Comparison of ENCODE assay signal across 8 mouse cellular contexts in genomic region chr6:8948471-8949411, GRCm38 (mm10). TPM values are rescaled to one million over a fixed set of nuclear protein-coding genes. Genes with fewer than 3 reads are reported as not detected.
DNase-seq lines count a peak whose midpoint lies in the region; ATAC-seq lines count a peak whose summit lies in the region.

No protein-coding gene starts in this region.

- peak overlapping the region; percentile 91 for H3K27ac ChIP-seq in midbrain, embryonic 14.5 days (replicated peaks; ENCODE audit: low read depth, low read length)

- H3K36me3 ChIP-seq in midbrain, embryonic 14.5 days (ENCODE audit: control insufficient read depth, insufficient read depth, low read length), result no peaks in the 10 kb centered on the region

- under 1% methylated on average over 68 of the region's 68 CpGs for WGBS in midbrain, embryonic 14.5 days

- H3K27me3 ChIP-seq in midbrain, embryonic 14.5 days (ENCODE audit: control insufficient read depth, insufficient read depth, low read length), result peaks cover 33% of the 10 kb centered on the region

- H3K4me2 ChIP-seq in midbrain, embryonic 14.5 days (ENCODE audit: low read length), result peak overlapping the region; percentile 98

- peak overlapping the region; percentile 48 for H3K4me3 ChIP-seq in midbrain, embryonic 14.5 days (replicated peaks; ENCODE audit: low read depth, low read length)

- H3K9me3 ChIP-seq in midbrain, embryonic 14.5 days (ENCODE audit: control insufficient read depth, low read length), result no peaks in the 10 kb centered on the region

- H3K9ac ChIP-seq in midbrain, embryonic 14.5 days (replicated peaks; ENCODE audit: low read length), result peak overlapping the region; percentile 75

- intact Hi-C loops in heart, postnatal 14 days (cut with DNase I), result no loop called here

- H3K4me1 ChIP-seq in midbrain, embryonic 14.5 days (ENCODE audit: control insufficient read depth, insufficient read depth, low read length), result 0 out of 2 replicates have a peak, but pooled peaks cover 8% of the 10 kb centered on the region

- peak; percentile 44 for ATAC-seq in midbrain, embryonic 14.5 days (ENCODE audit: low FRiP score, low TSS enrichment)
- no peak for ATAC-seq in inflammation-experienced regulatory T-cells, adult 6 months

- DNase-seq in layer of hippocampus, adult 11-12 months (ENCODE audit: low spot score), result peak; percentile 15
- no peak for DNase-seq in layer of hippocampus, adult 8-10 months (ENCODE audit: low spot score in 2 of 2)
- peak; percentile 58 to 88 for DNase-seq in adrenal gland, adult (ENCODE audit: inconsistent age in 2 of 2, low spot score in 1 of 2)
- peak; percentile 77 for DNase-seq in embryo, embryonic 10.5 days (ENCODE audit: low spot score)
- DNase-seq in heart, postnatal 14 days, result peak; percentile 51 to 71
- peak; percentile 29 to 81 for DNase-seq in kidney, postnatal 36 days
- DNase-seq in midbrain, embryonic 14.5 days, result peak; percentile 75

RNA-seq across cellular contexts. Expression of gene Nxph1, which starts 0.5 kb away (rescaled TPM):
- 10 to 100 TPM; 37.4 to 38.6 (median 38.1) TPM for total RNA-seq in layer of hippocampus, adult 8-10 months (2022)
- not detected for total RNA-seq in heart, postnatal 14 days (2021)
- 82.6 TPM in 2 replicates for polyA plus RNA-seq in midbrain, embryonic 14.5 days (2014; fragmentation: Nextera tagmentation; extraction: Ambion mirVana)
- not detected for polyA plus RNA-seq in inflammation-experienced regulatory T-cells, adult 6 months (2017; shearing (Covaris generic))

Comparison
In these comparisons a context has a peak if more than half of its experiments do, and no peak if none do; other contexts are left out.
1. DNase-seq: peak in layer of hippocampus, adult 11-12 months (single experiment), adrenal gland, adult (2 of 2), embryo, embryonic 10.5 days (single experiment), heart, postnatal 14 days (2 of 2), kidney, postnatal 36 days (2 of 2) and midbrain, embryonic 14.5 days (single experiment); none in layer of hippocampus, adult 8-10 months (0 of 2).
2. RNA of gene Nxph1, which starts 0.5 kb away (total RNA-seq): 37.4 to 38.6 TPM in layer of hippocampus, adult 8-10 months; not detected in heart, postnatal 14 days; every median in the first group is over 10 times any median in the second.